Mouse (Mus musculus) lung, postnatal 14 days (tissue): ENCODE measurements around the gene Olfr110.
"Not testable (repeated sequence)": the region's sequence is repeated elsewhere in the genome, so short reads cannot be mapped to it uniquely, and the experiment has no call there.

ENCODE experiments used
- DNase-seq: peaks from one replicate; pipeline ENCODE4 v3.0.0; 2021

Olfr110 gene

DNA sequence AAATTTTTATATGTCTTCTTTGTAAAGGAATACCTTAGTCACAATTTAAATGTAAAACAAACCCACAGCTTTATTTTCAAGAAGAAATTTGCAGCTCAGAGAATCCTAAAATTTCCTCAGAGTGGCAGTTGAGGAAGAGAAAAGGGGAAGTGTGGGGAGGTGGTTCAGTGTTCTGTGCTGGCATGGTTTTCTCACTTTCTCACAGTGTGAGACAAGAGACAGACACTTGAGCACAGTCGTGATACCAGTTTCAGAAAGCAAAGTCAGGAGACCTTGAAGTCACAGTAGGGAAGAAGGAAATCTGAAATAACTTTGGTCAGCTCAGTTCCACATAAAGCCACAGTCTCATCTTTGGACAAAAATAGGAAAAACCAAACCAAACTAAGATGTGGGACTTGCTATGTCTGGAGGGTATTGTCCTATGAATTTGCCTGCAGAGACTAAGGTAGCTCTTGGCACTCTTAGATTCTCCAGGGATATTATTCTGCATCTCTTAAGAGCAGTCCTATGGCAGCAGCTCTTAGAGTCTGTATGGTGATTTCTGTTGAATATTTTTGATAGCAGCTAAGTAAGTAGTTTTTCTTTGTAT, at the start of gene Olfr110:
TSS of gene Olfr110 (plus strand) at position 539 of the 589 bp plus-strand sequence.
- no peak for DNase-seq

DNA sequence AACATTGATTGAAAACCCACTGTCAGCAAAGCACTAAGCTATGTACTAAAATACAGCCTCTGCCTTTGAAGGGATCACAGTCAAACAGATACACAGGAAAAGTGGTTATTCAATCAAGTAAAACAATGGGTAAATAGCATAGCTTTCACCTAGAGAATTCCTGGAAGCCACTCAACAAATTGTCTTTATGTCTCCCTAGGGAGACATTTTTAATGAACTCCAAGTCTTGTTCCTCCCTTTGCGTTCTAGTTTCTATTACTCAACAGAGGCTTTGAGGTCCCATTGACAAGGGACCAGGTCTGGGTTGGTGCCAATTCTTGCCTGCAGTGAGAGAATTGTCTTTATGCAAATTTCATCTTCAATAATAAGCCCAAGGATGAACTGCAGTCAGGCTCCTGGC, 47.1 kb upstream of the Olfr110 start, which contains the start of gene Olfr108:
TSS of gene Olfr108 (plus strand) at position 301 of the 400 bp plus-strand sequence.
- no peak for DNase-seq

DNA sequence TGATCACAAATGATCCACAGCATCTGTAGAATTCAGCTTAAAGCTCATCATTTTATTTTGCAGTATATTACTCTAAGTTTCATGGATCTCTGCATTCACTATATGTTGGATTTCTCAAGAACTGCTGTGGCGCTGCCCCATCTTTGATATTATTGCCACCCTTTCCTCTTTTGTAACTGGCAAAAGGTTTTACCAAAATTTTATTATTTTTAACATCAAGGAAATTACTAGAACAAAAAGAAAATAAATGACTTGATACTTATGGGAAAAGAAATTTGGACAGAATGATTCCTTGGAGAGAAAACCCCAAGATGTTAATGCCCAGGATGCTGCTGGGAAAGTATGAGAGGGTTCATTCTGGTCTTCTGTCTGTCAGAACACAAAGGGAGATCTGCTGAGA, 33.7 kb upstream of the Olfr110 start, which contains the start of gene Olfr109:
TSS of gene Olfr109 (plus strand) at position 301 of the 400 bp plus-strand sequence.
- DNase-seq = no peak

DNA sequence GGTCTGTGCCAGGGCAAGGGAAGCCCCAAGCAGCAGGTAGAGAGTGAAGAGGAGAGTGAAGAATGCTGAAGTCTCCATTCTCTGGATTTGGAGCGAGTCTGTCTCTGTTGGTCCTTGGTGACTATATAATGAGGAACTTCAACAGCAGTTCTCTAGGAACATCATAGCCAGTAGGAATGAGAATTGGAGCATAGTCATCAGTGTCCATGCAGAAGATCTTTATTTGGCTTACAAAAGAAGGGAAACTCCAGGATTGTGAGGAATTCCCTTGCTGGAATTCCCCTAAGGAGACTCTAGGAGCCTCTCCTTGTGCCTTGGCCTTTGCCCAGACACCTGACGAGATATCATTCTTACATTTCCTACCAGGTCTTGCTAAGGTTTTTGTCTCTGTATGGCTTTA, 8.8 kb upstream of the Olfr110 start, which contains the start of gene H2-M2:
TSS of gene H2-M2 (minus strand) at position 101 of the 400 bp plus-strand sequence.
- no peak for DNase-seq

DNA sequence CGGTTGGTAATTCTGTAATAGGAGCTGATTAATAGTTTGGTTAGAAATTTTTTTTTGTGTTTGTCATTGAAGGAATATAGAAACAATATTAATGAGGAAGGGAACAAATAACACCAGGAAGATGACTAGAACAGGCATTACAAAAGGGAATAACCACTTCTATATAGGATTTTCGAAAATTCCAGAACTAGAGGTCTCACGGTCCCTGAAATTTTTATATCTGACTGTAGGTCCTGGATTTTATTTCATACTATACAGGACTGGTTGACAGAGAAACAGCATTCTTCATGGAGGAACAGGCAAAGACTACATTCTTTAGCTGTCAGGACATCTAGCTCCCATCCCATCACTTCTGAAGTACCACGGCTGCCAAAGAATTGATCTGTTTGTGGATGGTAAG, 15.5 kb downstream of the Olfr110 start, which contains the start of gene Olfr111:
TSS of gene Olfr111 (plus strand) at position 301 of the 400 bp plus-strand sequence.
- no peak for DNase-seq

DNA sequence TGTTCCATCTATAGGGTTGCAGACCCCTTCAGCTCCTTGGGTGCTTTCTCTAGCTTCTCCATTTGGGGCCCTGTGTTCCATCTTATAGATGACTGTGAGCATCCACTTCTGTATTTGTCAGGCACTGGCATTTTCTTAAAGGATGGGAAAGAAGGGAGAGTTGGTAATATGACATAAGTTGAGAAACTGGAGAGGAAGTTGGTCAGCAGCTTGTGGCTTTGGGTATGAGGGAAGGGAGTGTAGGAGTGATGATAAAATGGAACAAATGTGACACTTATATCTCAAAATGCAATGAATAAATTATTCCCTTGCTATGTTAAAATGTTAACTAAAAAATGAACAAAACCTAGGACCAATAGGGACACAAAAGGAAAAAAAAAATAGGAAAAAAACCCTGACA, 32.3 kb downstream of the Olfr110 start:
- DNase-seq = not testable (repeated sequence)

DNA sequence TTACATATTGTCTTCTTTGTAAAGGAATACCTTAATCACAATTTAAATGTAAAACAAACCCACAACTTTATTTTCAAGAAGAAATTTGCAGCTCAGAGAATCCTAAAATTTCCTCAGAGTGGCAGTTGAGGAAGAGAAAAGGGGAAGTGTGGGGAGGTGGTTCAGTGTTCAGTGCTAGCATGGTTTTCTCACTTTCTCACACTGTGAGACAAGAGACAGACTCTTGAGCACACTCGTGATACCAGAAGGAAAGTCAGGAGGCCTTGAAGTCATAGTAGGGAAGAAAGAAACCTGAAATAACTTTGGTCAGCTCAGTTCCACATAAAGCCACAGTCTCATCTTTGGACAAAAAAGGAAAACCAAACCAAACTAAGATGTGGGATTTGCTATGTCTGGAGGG, 33.2 kb downstream of the Olfr110 start:
- not testable (repeated sequence) for DNase-seq

DNA sequence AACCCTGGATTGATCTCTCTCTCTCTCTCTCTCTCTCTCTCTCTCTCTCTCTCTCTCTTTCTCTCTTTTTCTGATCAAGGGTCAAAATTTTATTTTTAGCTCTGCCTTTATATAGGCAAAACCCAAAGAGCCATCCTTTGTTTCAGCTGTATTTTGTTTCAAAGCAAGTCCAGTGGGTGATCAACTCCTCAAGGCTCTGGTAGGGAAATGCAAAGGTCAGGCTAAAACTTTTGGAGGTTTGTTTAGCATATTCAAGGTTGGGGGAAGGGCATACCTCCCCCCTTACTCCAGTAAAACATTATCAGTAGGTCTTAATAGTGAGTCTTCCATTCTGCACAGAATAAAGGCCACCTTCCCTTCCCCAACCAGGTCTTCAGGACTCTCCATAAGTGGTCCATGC, 42.9 kb downstream of the Olfr110 start:
- no peak for DNase-seq

DNA sequence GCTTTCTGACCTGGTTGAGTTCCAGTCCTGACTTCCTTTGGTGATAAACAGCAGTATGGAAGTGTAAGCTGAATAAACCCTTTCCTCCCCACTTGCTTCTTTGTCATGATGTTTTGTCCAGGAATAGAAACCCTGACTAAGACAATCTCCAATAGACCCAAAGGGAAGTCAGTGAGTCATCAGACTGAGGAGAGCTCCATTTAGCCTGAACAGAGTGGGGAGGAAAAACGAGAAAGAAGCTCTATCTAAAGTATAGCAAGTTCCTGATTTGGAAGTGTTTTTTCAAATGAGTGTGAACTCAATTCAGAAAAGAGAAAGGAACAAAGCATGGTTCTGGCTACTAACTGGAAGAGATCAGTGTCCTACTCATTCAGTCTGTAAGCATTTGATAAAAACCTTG, 46.1 kb downstream of the Olfr110 start:
- DNase-seq = not testable (repeated sequence)

DNA sequence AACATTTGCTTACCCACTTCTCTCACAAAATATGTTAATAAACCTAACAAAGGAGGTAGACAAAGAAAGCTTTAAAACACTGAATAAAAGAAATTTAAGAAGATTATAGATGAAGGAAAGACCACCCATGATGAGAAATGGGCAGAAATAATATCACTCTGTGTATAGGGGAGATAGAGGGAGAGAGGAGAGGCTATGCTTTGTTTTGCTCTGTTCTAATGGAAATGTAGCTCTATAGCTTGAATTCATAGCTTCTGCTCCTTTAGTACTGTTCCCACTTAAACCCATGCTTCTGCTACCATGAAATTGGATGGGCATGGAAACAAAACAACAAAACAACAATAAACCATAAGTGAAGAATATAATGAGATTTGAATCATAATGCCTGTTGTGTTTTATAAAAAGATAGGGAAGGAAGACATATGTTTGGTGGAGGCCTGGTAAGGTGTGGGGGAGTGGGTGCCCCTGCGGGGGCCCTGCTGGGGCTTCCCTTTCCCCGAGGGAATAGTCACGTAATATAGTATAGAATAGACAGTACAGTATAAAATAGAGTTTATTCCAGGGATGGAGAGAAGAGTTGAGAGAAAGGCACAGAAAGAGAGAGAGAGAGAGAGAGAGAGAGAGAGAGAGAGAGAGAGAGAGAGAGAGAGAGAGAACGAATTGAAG, 49.3 kb downstream of the Olfr110 start:
- no peak for DNase-seq

DNA sequence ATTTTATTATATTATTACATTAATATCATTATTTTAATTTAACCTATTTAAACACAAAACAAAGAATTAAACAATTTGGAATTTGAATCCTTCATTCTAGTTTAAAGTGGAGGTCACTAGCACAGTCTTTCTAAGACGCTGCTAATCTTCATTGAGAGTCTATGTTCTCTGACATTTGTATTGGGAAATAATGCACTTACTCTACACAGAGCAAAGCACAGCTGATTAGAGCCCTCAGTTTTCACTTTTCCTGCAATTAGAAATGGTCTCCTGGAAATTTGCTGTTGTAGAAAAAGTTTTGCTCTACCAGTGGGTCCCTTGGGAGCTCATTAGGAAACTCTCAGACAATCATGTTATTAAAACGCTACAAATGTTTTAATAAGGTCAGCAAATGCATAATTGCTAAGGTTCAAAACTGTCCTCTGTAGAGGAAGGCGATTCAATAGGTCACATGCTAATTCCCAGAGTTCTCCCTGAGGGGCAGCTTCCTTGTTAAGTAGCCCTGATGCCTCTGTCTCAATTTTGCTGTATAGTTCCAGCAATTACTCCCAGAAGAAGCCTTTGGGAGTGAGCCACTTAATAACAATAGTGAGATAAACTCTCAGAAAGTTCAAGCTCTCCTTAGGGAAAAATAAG, 51.6 kb downstream of the Olfr110 start:
- no peak for DNase-seq
